Mouse (Mus musculus): ENCODE results near the gene Tmem59. TPM values are rescaled to one million over a fixed set of nuclear protein-coding genes. Genes with fewer than 3 reads are reported as not detected.

Tmem59 gene
- polyA plus RNA-seq, 1 experiment from 2014 or later, result 442 TPM

DNA sequence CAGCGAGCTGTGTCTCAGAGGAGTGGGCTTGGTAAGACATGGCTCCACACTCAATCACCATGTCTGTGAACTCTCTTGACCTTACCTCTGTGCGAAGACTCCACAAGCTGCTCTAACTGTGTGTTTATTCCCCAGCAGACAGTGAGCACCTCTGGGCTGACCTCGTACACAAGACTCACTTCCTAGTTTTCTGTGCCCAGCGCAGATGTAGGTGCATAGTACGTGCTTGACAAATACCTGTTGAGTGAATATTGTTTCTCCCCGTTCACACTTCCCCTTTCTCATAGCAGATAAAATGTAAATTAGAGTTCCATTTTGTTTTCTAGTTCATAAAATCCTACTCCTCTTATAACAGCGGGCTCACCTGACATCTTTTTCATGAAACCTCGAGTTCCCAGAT is 34.7 kb upstream of the Tmem59 start:
- no peak for ATAC-seq (ENCODE audit: insufficient read depth, low FRiP score)
- no peaks in the 10 kb centered on the region for H3K9me3 ChIP-seq (replicated peaks; ENCODE audit: control insufficient read depth, low read length)
- H3K27ac ChIP-seq (ENCODE audit: low read length), result no peak overlapping the region
- peaks cover 11% of the 10 kb centered on the region for H3K4me1 ChIP-seq (ENCODE audit: control insufficient read depth, insufficient read depth, low read length)
- WGBS, result 82% methylated on average over 8 of the region's 8 CpGs
- no peaks in the 10 kb centered on the region for H3K27me3 ChIP-seq (ENCODE audit: control insufficient read depth, insufficient read depth, low read length)
- H3K4me3 ChIP-seq (replicated peaks; ENCODE audit: low read length), result no peak overlapping the region
- no peak overlapping the region for H3K9ac ChIP-seq (ENCODE audit: low read length)
- peaks cover 10% of the 10 kb centered on the region; the same call in 1 of the 2 replicates for H3K36me3 ChIP-seq (ENCODE audit: control insufficient read depth, insufficient read depth, low read length)
- H3K4me2 ChIP-seq (ENCODE audit: low read depth, low read length), result no peak overlapping the region

DNA sequence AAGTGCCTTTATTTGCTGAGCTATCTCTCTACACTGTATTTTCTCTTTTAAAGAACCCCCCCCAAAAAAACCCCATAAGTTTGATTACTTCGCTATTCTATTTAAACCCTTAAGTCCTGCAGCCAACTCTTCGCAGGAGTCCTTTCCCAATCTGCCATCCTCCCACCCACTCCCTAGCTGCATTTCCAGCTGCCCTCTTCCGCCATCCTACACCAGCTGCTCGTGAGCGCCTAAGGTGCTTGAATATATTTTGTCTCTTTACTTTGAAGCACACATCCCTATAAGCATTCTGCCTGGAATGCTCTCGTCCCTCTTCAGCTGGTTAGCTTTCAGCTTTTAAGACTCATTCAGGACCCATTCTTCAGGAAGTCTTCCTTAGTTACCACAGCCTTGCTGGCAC is 27.2 kb upstream of the Tmem59 start:
- Histone ChIP-seq H3K4me3 (replicated peaks; ENCODE audit: low read length) (no peak overlapping the region), H3K4me2 (ENCODE audit: low read depth, low read length) (no peak overlapping the region), H3K27me3 (ENCODE audit: control insufficient read depth, insufficient read depth, low read length) (no peaks in the 10 kb centered on the region), H3K4me1 (ENCODE audit: control insufficient read depth, insufficient read depth, low read length) (no peaks in the 10 kb centered on the region), H3K9me3 (replicated peaks; ENCODE audit: control insufficient read depth, low read length) (no peaks in the 10 kb centered on the region), H3K27ac (ENCODE audit: low read length) (no peak overlapping the region), H3K9ac (ENCODE audit: low read length) (no peak overlapping the region), H3K36me3 (ENCODE audit: control insufficient read depth, insufficient read depth, low read length) (peaks cover 10% of the 10 kb centered on the region)
- no peak for ATAC-seq (ENCODE audit: insufficient read depth, low FRiP score)
- WGBS, result 82% methylated on average over 6 of the region's 6 CpGs

DNA sequence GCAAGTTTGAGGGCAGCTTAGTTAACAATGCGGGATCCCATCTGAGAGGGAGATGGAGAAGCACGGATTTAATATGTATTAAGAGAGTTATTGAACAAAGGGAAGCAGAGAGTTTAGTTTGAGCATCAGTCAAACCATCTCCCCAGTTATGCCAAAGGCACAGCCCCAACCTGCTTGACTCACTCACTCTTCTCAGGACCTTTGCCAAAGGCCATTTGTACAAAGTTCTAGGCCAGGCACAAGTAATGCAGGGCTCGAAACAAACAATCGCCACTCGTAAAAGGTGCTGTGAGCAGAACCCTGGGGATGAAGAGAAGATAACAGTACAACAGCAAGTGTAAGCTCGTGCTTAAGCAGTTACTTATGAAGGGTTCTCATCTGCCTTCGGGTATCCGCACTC is 25.6 kb upstream of the Tmem59 start:
- Histone ChIP-seq H3K4me3 (replicated peaks; ENCODE audit: low read length) (no peak overlapping the region), H3K36me3 (ENCODE audit: control insufficient read depth, insufficient read depth, low read length) (no peaks in the 10 kb centered on the region; the same call in 1 of the 2 replicates), H3K27ac (ENCODE audit: low read length) (no peak overlapping the region), H3K9ac (ENCODE audit: low read length) (no peak overlapping the region), H3K4me1 (ENCODE audit: control insufficient read depth, insufficient read depth, low read length) (no peaks in the 10 kb centered on the region), H3K4me2 (ENCODE audit: low read depth, low read length) (no peak overlapping the region), H3K27me3 (ENCODE audit: control insufficient read depth, insufficient read depth, low read length) (no peaks in the 10 kb centered on the region), H3K9me3 (replicated peaks; ENCODE audit: control insufficient read depth, low read length) (no peaks in the 10 kb centered on the region)
- WGBS, result 62% methylated on average over 8 of the region's 8 CpGs
- ATAC-seq (ENCODE audit: insufficient read depth, low FRiP score), result no peak

DNA sequence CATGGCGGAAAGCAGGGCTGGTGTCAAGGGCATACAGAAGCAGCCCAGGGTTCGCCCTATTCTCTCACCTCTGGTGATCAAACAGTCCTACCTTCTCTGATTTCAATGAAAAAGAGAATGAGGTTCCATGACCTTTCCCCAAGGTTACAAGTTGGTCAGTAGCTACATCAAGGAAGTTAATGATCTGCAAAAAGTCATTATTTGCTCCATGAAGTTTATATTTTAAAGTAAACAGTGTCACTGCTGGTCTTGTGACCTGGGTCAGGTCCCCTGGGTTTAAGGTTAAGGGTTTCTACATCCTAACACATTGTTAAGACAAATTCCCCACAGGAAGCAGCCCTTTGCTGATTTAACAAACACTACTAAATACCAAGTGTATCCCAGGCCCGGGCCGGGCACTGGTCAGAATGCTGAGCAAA is 21.2 kb upstream of the Tmem59 start:
- Histone ChIP-seq H3K4me1 (ENCODE audit: control insufficient read depth, insufficient read depth, low read length) (no peaks in the 10 kb centered on the region), H3K4me2 (ENCODE audit: low read depth, low read length) (no peak overlapping the region), H3K4me3 (replicated peaks; ENCODE audit: low read length) (no peak overlapping the region), H3K36me3 (ENCODE audit: control insufficient read depth, insufficient read depth, low read length) (no peaks in the 10 kb centered on the region; the same call in 1 of the 2 replicates), H3K9me3 (replicated peaks; ENCODE audit: control insufficient read depth, low read length) (no peaks in the 10 kb centered on the region), H3K27me3 (ENCODE audit: control insufficient read depth, insufficient read depth, low read length) (no peaks in the 10 kb centered on the region), H3K27ac (ENCODE audit: low read length) (no peak overlapping the region), H3K9ac (ENCODE audit: low read length) (no peak overlapping the region)
- ATAC-seq (ENCODE audit: insufficient read depth, low FRiP score), result no peak
- 70% methylated on average over 4 of the region's 4 CpGs for WGBS

DNA sequence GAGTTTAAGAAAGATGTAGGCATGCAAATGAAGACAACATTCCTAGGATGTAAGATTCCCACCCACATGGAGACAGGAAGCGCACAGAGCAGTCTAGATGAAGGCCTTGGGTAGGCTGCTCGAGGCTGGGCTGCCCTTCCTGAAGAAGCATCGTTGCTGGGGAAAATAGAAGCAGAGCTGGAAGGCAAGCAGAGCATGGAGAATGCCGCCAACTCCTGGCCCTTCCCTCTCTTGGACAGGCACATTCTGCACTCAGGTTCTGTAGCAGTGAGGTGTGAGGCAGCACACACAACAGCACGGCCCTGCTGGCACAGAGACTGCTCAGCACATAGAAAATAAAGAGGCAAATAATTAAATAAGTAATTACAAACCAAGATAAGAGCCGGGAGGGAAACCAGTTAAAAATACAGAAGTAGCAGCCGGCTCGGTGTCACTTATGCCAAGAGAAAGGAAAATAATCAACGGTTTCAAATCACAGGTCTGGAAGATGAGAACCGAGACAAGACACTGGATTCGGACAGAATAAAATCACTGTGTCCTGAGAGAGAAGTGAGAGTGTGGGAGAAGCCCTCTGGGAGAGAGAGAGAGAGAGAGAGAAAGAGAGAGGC is 18.9 kb upstream of the Tmem59 start:
- Histone ChIP-seq H3K9me3 (replicated peaks; ENCODE audit: control insufficient read depth, low read length) (no peaks in the 10 kb centered on the region), H3K27me3 (ENCODE audit: control insufficient read depth, insufficient read depth, low read length) (no peaks in the 10 kb centered on the region), H3K27ac (ENCODE audit: low read length) (no peak overlapping the region), H3K4me2 (ENCODE audit: low read depth, low read length) (no peak overlapping the region), H3K4me3 (replicated peaks; ENCODE audit: low read length) (no peak overlapping the region), H3K4me1 (ENCODE audit: control insufficient read depth, insufficient read depth, low read length) (peaks cover 3% of the 10 kb centered on the region; the same call in 1 of the 2 replicates), H3K36me3 (ENCODE audit: control insufficient read depth, insufficient read depth, low read length) (no peaks in the 10 kb centered on the region; the same call in 1 of the 2 replicates), H3K9ac (ENCODE audit: low read length) (no peak overlapping the region)
- ATAC-seq (ENCODE audit: insufficient read depth, low FRiP score), result no peak
- WGBS, result 81% methylated on average over 11 of the region's 11 CpGs

DNA sequence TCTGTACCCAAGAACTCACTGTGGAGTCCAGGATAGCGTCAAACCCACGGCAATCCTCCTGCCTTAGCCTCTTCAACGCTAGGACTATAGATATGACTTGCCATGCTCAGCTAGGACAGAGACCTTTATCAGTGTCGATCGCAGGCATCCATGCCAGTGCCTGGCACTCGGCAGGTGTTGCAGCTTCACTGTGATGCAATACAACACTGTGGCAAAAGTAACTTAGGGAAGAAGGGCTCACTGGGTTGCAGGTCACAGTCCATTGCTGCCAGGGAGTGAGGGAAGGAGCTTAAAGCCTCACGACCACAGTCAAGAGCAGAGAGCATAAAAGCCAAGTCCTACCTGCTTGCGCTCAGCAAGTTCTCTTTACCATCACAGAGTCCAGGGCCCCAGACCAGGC is 18.0 kb upstream of the Tmem59 start:
- no peaks in the 10 kb centered on the region for H3K27me3 ChIP-seq (ENCODE audit: control insufficient read depth, insufficient read depth, low read length)
- no peak for ATAC-seq (ENCODE audit: insufficient read depth, low FRiP score)

DNA sequence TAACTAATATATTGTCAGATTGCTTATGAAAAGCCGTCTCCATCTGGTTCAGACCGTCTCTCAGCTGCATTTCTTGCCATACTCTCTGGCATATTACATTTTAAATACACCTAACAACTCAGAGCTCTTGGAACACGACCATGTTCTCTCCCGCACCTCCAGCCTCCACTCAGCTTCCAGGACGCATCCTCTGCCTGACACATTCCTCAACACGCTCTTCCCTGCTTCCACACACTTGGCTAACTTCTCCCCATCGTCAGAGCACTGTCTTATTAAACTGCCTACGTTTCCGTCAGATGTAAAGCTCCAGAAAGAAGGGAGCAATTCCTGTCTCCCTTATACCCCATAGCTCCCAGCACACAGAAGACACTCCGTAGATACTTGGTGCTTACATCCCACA is 14.9 kb upstream of the Tmem59 start:
- Histone ChIP-seq H3K4me1 (ENCODE audit: control insufficient read depth, insufficient read depth, low read length) (peaks cover 3% of the 10 kb centered on the region; the same call in 1 of the 2 replicates), H3K4me3 (replicated peaks; ENCODE audit: low read length) (no peak overlapping the region), H3K9ac (ENCODE audit: low read length) (no peak overlapping the region), H3K9me3 (replicated peaks; ENCODE audit: control insufficient read depth, low read length) (no peaks in the 10 kb centered on the region), H3K27me3 (ENCODE audit: control insufficient read depth, insufficient read depth, low read length) (no peaks in the 10 kb centered on the region), H3K36me3 (ENCODE audit: control insufficient read depth, insufficient read depth, low read length) (peaks cover 3% of the 10 kb centered on the region; the same call in 1 of the 2 replicates), H3K4me2 (ENCODE audit: low read depth, low read length) (no peak overlapping the region), H3K27ac (ENCODE audit: low read length) (no peak overlapping the region)
- no peak for ATAC-seq (ENCODE audit: insufficient read depth, low FRiP score)
- WGBS, result 78% methylated on average over 10 of the region's 10 CpGs

More for the DNA sequence above, 18.0 kb upstream of the Tmem59 start:
- Histone ChIP-seq H3K27ac (ENCODE audit: low read length) (no peak overlapping the region), H3K9ac (ENCODE audit: low read length) (no peak overlapping the region), H3K4me2 (ENCODE audit: low read depth, low read length) (no peak overlapping the region), H3K4me1 (ENCODE audit: control insufficient read depth, insufficient read depth, low read length) (peaks cover 3% of the 10 kb centered on the region; the same call in 1 of the 2 replicates), H3K4me3 (replicated peaks; ENCODE audit: low read length) (no peak overlapping the region), H3K9me3 (replicated peaks; ENCODE audit: control insufficient read depth, low read length) (no peaks in the 10 kb centered on the region), H3K36me3 (ENCODE audit: control insufficient read depth, insufficient read depth, low read length) (no peaks in the 10 kb centered on the region; the same call in 1 of the 2 replicates)
- 92% methylated on average over 8 of the region's 8 CpGs for WGBS

DNA sequence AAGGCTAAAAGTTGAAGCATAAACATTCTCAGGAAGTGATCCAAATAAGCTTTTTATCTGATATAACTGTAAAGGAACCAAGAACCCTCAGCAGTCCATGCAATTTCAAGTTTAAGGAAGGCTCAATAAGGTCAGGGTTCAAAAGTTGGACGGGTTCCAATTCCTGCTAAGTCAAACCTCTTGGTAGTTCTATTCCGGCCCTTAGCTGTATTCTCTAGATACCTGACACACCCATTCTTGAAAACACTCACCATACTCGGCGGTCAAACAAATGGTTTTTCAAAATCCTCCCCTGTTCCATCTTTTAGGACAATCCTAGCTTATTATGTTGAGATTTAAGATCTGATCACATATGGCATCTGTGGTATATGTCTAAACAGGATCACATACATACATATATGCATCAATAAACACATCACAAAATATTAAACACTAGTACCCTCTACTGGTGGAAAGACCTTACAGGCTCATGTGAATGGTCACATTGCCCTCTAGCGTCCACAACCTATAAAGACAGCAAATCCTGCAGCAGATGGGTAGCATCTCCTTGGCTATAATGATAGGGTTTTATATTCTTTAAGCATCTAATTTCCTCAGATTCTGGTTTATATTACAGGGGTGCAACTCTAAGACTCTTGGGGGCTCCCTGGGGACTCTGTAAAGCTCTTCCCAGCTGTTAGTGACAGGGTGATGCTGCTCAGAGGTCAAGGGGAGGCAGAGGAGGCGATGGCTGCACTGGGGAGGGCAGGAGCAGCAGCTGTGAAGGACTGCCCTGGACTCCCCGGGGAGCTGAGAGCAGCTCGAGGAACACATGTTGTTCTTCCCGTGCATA is 14.2 kb upstream of the Tmem59 start:
- ATAC-seq (ENCODE audit: insufficient read depth, low FRiP score), result peak; percentile 78; the same call in 1 of the 2 replicates
- H3K4me3 ChIP-seq (replicated peaks; ENCODE audit: low read length), result no peak overlapping the region
- no peak overlapping the region for H3K9ac ChIP-seq (ENCODE audit: low read length)
- no peak overlapping the region for H3K4me2 ChIP-seq (ENCODE audit: low read depth, low read length)
- no peaks in the 10 kb centered on the region for H3K27me3 ChIP-seq (ENCODE audit: control insufficient read depth, insufficient read depth, low read length)
- no peak overlapping the region for H3K27ac ChIP-seq (ENCODE audit: low read length)
- H3K4me1 ChIP-seq (ENCODE audit: control insufficient read depth, insufficient read depth, low read length), result peaks cover 3% of the 10 kb centered on the region; the same call in 1 of the 2 replicates
- 33% methylated on average over 9 of the region's 9 CpGs for WGBS
- H3K36me3 ChIP-seq (ENCODE audit: control insufficient read depth, insufficient read depth, low read length), result 0 out of 2 replicates have a peak, but pooled peaks cover 3% of the 10 kb centered on the region
- H3K9me3 ChIP-seq (replicated peaks; ENCODE audit: control insufficient read depth, low read length), result no peaks in the 10 kb centered on the region

DNA sequence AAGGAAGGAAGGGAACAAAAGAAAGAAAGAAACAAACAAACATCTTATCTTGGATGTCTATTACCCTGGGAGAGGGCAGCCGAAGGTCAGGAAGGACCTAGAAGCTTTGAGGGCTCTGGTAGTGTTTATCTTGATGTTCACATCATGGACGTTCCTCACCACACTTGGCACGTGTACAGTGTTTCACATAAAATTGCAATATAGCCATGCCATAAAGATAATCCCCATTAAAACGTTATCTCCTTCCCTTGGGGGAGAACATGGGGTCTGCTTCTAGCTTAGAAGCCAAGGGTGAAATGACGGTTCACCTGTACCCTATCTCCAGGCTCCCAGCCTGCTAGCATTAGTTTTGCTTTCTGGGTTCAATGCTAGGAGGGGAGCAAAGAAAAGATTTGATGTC is 11.5 kb upstream of the Tmem59 start:
- Histone ChIP-seq H3K4me1 (ENCODE audit: control insufficient read depth, insufficient read depth, low read length) (peaks cover 3% of the 10 kb centered on the region; the same call in 1 of the 2 replicates), H3K9ac (ENCODE audit: low read length) (no peak overlapping the region), H3K4me3 (replicated peaks; ENCODE audit: low read length) (no peak overlapping the region), H3K27me3 (ENCODE audit: control insufficient read depth, insufficient read depth, low read length) (no peaks in the 10 kb centered on the region), H3K36me3 (ENCODE audit: control insufficient read depth, insufficient read depth, low read length) (0 out of 2 replicates have a peak, but pooled peaks cover 3% of the 10 kb centered on the region), H3K4me2 (ENCODE audit: low read depth, low read length) (no peak overlapping the region), H3K9me3 (replicated peaks; ENCODE audit: control insufficient read depth, low read length) (no peaks in the 10 kb centered on the region), H3K27ac (ENCODE audit: low read length) (no peak overlapping the region)
- WGBS, result 76% methylated on average over 5 of the region's 5 CpGs
- no peak for ATAC-seq (ENCODE audit: insufficient read depth, low FRiP score)
